Mouse (Mus musculus): Measurements from ENCODE around the gene Thsd4.

Thsd4 gene

GRCm38 (mm10) chr9:60266583-60267272 lies 255.1 kb downstream of the Thsd4 start:
- DNase-seq (ENCODE audit: low spot score): no peak

- peak; percentile 34 for DNase-seq (ENCODE audit: low spot score)
These were observed 257.1 kb downstream of the Thsd4 start for GRCm38 (mm10) chr9:60264586-60265325.

- DNase-seq (ENCODE audit: low spot score): no peak
These were observed 259.2 kb downstream of the Thsd4 start for GRCm38 (mm10) chr9:60262515-60263140.

GRCm38 (mm10) chr9:60259626-60260025 lies 262.2 kb downstream of the Thsd4 start:
- no peak for DNase-seq (ENCODE audit: low spot score)

- DNase-seq (ENCODE audit: low spot score): peak; percentile 32
These were observed 270.1 kb downstream of the Thsd4 start for GRCm38 (mm10) chr9:60251765-60252164.

- DNase-seq (ENCODE audit: low spot score): no peak
These were observed 271.4 kb downstream of the Thsd4 start for GRCm38 (mm10) chr9:60250403-60250802.

- no peak for DNase-seq (ENCODE audit: low spot score)
These were observed 273.8 kb downstream of the Thsd4 start for GRCm38 (mm10) chr9:60247998-60248397.

GRCm38 (mm10) chr9:60244943-60245342 lies 276.9 kb downstream of the Thsd4 start:
- DNase-seq (ENCODE audit: low spot score): peak; percentile 81

- DNase-seq (ENCODE audit: low spot score): peak; percentile 19
These were observed 278.3 kb downstream of the Thsd4 start for GRCm38 (mm10) chr9:60243503-60243902.

GRCm38 (mm10) chr9:60237667-60238066 lies 284.2 kb downstream of the Thsd4 start:
- DNase-seq (ENCODE audit: low spot score): peak; percentile 66

- no peak for DNase-seq (ENCODE audit: low spot score)
These were observed 285.7 kb downstream of the Thsd4 start for GRCm38 (mm10) chr9:60236155-60236554.

GRCm38 (mm10) chr9:60234233-60235115 lies 287.4 kb downstream of the Thsd4 start:
- DNase-seq (ENCODE audit: low spot score): no peak

GRCm38 (mm10) chr9:60231981-60232881 lies 289.6 kb downstream of the Thsd4 start:
- peak; percentile 60 for DNase-seq (ENCODE audit: low spot score)

GRCm38 (mm10) chr9:60229496-60229895 lies 292.4 kb downstream of the Thsd4 start:
- DNase-seq (ENCODE audit: low spot score): no peak

GRCm38 (mm10) chr9:60227727-60228126 lies 294.1 kb downstream of the Thsd4 start:
- DNase-seq (ENCODE audit: low spot score): no peak

GRCm38 (mm10) chr9:60226679-60227078 lies 295.2 kb downstream of the Thsd4 start:
- DNase-seq (ENCODE audit: low spot score): no peak

GRCm38 (mm10) chr9:60226155-60226554 lies 295.7 kb downstream of the Thsd4 start:
- DNase-seq (ENCODE audit: low spot score): no peak

- no peak for DNase-seq (ENCODE audit: low spot score)
These were observed 296.4 kb downstream of the Thsd4 start for GRCm38 (mm10) chr9:60225453-60225852.

- DNase-seq (ENCODE audit: low spot score): no peak
These were observed 297.7 kb downstream of the Thsd4 start for GRCm38 (mm10) chr9:60224039-60224695.

GRCm38 (mm10) chr9:60220431-60220830 lies 301.4 kb downstream of the Thsd4 start:
- no peak for DNase-seq (ENCODE audit: low spot score)

Measured in adipocyte (in vitro differentiated cells).